Mouse (Mus musculus): Measurements from ENCODE around the gene Hbs1l.
A peak's percentile ranks its signal among the peaks of the same experiment; 100 is the strongest.

Gene Hbs1l

DNA sequence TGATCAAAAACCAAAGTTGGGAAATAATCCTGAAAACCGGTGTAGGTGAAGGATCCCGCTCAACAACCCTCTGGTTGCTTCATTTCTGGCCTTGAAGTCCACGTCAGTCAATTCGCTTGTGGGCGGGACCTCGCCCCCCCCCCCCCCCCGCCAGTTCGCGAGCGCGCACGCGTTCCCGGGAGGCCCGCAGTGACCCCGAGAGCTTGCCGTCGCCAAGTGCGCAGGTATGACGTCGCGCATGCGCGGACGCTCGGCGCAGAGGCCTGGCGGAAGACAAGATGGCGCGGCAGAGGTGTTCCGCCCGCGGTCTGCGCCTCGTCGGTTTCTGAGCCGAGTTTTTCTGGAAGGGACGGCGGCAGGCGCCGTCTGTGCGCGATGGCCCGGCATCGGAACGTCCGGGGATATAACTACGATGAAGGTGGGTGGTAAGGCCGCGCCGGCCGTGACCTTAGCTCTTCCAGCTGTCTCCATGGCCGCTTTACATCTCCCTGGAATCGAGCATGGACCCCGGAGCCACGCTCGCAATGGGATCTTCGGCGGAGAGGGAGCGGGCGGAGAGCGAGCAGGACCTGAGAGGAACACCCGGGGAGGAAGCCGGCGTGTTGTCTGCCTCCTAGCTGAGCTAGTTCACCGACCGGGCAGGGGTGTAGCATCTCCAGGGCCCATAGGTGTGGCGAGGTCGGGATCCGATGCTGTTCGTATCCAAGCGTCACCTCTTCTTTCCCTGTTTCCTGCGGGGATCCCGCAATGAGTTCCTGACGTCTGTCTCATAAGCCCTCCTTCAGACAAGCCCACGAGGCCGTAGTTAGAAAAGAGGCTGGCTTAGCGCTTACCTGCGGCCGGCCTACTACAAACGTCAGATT lies at the start of gene Hbs1l:
Gene Hbs1l (plus strand): TSS at position 221 of the 863 bp plus-strand sequence.
- peak; percentile 86 to 91 for DNase-seq (ENCODE audit: low spot score in 2 of 2)

DNA sequence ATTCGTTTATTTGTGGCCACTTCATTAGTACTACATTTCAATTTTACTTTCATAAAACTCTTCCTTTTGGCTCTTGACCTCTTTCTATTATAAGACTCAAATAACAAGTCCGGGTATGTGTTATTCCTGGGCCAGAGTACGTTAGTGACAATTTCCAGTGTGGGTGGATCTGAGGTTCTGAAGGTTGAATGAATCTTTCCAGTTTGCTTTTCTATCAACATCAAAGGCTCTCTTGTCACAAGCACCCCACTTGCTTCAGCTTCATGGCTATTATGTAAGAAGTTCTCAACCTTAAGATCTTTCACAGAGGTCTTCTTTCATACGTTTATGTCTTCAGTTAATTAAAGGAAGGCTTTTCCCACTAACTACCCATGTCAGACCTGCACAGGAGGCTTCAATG lies 47.2 kb upstream of the Hbs1l start:
- no peak for DNase-seq (ENCODE audit: low spot score in 2 of 2)

DNA sequence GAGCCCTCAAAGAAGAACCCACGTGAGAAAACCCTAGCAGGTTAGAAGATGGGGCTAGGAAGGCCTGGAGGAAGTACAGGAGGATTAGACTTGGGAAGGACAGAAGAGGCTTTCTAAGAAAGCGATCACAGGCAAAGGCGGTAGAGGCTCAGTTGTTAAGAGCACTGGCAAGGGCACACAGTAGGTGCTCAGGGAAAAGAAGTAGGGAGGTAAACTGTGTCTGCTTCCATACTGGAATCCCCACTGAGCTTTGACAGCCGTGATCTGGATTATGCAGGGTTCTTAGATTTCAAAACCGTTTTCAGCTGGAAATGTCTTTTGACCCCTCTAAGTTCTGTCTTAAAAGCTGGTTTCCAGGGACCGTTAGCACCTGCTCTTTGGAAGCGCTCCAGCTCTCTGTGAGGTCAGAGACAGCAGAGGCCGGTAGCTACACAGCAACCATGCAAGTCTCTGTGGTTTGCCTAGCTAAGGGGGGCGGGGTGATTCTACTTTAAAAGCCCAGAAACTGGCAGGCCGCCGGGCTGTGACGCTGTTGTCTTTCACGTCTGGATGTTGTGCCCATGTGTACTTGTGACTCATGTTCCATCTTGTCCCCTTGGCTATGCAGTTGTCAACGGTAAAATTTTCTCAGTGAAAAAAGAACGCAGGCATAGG lies 43.8 kb upstream of the Hbs1l start:
- peak; percentile 6 to 14 for DNase-seq (ENCODE audit: low spot score in 2 of 2)

DNA sequence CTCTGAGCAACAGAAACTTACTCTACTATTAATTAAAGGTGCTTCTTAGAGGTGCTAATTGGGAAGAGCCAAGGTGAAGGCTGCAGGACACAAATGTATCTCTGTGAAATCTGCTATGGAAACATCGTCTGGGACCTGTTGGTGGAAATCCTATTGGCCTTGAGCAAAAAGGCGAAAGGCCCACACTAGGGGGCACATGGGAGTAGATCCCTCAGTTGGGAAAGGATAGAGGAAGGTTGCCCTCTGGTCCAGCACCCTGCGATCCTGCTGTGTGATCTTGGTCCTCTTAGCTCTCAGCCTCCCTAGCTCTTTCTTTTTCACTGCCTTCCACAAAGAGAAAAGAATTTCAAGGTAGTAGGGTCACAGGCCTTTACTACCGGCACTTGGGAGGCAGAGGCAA lies 43.0 kb upstream of the Hbs1l start:
- DNase-seq (ENCODE audit: low spot score in 2 of 2) = no peak

DNA sequence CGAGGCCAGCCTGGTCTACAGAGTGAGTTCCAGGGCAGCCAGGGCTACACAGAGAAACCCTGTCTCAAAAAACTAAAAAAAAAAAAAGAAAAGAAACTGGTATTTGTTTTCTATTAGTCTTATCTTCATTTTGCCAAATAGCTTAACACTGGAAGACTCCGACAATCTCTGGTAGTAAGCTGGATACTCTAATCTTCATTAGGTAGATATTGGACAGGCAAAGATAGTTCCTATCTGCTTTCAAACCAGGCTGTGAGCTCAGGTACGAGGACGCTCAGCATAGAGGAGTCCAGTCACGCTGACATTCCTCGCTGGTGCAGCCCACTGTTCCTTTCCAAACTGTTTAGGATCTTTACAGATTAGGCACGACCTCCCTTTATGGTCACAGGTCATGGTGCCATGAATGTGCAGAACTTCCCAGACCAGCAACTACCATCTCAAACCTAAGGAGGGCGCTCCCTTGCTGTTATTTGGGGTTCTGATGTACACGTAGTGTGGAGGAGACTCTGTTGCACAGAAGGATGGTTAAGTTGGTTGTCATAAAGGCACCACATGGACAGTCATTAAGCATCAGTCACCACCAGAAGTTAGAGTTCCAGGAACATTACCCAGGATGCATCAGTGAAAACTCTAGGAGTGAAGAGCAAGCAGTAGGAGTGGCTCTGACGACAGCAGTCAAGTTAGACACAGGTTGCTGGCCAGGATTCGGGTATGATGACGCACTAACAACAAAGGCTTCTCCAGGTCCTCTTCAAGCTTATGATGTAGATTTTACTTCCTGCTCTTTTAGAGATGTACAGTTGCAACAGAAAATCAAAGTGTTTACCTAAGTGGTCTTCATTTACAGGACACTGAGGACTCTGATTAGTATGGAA lies 41.3 kb upstream of the Hbs1l start:
- DNase-seq (ENCODE audit: low spot score in 2 of 2) = no peak

DNA sequence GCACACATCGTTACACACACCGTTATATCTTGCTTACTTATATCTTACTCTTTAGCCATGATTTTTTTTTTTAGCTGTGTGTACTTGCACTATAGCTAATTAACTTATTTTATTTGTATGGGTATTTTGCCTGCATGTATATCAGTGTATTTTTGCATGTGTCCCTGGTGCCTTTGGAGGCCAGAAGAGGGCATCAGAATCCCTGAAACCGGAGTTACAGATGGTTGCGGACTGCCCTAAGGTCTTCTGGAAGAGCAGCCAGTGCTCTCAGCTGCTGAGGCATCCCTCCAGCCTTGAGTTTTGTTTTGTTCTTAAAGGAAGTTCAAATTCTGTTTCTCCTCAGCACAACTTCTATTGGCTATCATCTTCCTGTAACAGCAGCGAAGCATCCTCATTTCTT lies 38.5 kb upstream of the Hbs1l start:
- DNase-seq (ENCODE audit: low spot score in 2 of 2) = no peak

DNA sequence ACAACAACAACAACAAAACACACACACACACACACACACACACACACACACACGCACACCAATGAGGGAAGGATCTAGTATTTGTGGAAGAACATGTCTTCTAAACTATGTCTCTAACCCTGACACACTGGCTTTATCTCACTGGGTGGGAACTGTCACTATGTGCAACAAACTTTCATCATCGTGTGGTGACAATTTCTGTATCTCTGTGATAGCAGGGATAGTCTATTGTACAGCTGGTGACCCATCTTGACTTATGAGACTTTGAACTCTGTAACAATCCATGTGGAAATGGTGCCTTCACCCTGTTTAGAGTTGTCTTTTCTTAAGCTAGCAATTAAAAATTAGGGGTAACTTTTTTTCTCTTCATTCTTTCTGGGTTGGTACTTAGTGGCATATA lies 36.1 kb upstream of the Hbs1l start:
- DNase-seq (ENCODE audit: low spot score in 2 of 2) = no peak

DNA sequence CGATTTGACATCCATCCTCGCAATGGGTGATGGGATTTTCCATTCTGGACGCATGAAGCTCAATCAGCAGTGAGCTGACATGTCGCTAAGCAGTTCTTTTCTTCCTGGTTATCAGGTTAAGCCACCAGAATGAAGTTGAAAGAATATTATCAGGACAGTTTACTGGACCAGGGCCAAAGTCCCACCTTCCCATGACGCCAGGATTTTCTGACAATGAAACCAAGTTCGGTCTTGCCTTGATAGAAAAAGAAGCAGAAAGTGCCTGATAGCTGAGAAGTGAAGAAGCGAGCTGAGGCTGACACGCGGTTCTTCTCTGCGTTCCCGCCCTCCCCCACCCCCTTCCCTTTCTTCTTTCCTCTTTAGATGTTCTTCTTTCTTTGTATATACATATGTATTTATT lies 30.6 kb upstream of the Hbs1l start:
- DNase-seq (ENCODE audit: low spot score in 2 of 2) = no peak

DNA sequence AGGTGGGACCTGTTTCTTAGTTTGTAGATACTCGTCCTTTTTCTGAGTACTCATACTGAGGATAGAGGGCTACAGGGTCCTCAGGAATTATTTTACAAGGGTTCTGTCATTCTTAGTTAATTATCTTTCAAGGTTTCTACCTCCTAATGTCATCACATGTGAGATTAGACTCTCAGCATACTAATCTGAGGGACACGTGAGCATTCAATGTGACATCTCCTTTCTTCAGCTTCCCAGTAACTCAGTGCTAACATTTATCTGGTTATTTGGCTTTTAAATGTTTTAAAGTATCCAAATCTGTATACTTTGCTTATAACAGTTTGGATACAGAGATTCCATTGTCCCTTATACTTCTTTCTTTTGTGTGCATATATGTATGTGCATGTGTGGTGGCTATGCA lies 28.3 kb upstream of the Hbs1l start:
- DNase-seq (ENCODE audit: low spot score in 2 of 2) = no peak

DNA sequence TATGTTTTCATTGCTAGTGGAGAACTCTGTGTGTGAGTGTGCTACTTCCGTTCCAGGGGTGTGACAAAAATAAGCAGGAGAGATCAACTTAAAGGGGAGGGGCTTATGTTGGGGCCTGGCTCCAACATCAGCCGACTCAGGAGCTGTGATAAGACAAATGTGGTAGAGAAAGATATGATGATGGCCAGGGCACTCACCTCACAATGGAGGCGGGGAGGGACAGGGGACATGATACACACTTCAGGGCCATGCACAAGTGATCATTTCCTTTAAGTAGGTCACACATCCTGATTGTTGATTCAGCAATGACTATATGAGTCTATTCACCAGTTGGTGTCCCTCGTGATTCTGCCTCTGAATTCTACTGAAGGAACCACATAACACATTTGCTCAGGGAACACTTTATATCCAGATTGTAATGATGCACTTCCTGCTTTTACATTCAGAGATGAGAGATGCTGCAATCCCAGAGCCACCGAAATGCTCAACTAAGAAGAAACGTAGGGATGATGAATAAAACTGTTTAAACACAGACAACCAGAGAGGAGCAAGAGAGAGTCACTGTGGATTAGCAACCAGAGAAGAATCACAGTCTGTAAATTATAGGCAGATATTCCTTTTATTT lies 26.9 kb upstream of the Hbs1l start:
- DNase-seq (ENCODE audit: low spot score in 2 of 2) = no peak

DNA sequence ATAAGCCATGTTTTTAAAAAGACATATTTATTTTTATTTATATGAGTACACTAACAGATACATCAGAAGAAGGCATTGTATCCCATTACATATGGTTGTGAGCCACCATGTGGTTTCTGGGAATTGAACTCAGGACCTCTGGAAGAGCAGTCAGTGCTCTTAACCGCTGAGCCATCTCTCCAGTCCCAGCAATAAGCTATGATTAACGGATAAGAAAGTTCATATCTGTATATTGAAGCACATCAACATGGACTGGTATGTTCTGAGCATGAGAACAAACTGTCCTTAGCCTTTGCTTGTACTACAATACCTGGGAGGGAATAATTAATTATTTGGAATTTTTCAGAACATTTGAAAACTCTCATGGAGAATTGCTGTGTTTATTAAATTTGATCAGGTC lies 25.9 kb upstream of the Hbs1l start:
- no peak for DNase-seq (ENCODE audit: low spot score in 2 of 2)

DNA sequence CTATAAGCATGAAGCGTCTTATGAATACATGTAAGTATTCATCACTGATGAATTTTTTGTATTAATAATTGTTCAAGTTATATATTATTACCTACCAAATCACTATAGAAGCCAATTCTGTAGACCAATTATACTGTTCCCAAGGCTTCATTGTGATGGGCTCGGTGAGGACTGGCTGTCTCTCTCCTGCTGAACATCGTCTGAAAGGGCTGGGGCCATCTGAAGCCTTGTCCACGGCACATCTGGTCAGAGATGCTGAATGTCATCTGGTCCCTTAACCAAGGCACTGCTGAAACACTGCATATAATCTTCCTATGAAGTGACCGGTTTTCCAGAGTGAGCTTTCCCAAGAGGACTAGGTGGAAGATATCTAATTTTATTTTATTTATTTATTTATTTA lies 24.9 kb upstream of the Hbs1l start:
- no peak for DNase-seq (ENCODE audit: low spot score in 2 of 2)

DNA sequence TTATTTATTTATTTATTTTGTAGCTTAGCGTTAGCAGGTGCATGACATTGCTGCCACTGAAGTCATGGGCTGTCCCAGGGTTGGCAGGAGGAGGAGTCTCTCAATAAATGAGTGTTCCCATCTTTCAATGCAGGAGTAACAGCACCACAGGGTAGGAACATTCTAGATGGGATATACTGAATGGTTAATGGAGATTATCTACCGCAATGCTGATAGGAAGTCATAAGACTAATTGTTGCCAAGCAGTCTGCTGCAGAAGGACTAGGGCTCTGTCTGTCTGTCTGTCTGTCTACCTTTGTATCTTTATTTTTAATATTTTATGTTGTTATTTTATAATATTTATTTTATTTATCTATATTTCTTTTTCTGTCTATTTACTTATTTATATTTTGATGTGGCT lies 24.5 kb upstream of the Hbs1l start:
- DNase-seq (ENCODE audit: low spot score in 2 of 2) = no peak

DNA sequence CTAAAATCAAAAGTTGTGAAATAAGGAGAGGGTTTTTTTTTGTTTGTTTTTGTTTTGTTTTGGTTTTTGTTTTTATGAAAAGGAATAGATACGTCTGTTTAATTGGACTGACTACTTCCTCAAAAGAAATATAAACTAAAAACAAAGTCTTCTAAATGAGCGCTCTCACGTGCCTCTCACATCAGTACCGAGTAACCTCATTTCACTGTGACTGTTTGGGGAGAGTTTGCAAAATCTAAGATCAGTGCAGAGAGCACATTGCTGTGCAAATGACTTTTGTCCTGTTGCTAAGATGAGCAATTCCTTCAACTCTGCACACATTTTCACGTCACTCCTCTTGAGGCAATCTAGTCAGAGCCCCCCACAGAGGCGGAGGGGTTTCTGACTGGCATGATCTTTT lies 24.0 kb upstream of the Hbs1l start:
- DNase-seq (ENCODE audit: low spot score in 2 of 2) = no peak

DNA sequence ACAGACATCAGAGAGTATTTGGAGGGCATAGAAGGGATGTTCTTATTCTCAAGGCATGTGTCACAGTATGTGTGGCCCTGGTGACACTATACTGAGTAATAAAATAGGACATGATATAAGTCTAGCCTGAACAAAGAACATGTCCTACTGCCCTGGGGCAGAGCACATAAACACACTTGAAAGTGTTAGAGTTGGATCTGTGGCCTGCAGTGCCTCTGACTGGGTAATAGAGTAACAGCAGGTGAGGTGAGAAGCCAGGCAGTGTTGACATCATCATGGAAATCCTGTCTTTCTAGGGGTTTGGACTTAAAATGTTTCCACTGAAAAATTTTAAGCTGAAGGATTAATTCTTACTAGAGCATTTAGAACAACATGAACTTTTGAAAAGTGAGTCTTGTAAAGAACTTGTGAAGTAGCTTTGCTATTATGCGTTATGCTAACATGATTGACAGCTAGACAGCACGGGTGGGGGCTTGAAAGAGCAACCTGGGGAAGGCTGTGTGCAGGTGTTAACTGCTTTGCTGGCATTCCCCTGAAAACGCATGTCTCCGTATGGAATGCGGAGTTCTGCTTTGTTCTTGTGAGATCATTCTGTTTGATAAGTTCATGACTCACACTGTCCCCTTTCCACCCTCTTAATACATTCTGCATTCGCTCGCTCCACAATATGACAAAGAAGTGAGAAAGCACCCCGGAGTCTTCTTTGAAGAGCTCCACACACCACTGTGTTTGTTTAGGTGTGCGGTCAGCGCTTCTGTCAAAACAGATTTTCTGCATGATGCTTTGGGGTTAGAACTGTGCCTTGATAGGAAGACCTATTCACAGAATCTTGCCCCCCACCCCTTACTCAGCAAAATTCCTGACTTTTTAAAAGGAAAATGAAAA lies 8.3 kb upstream of the Hbs1l start:
- no peak for DNase-seq (ENCODE audit: low spot score in 2 of 2)

DNA sequence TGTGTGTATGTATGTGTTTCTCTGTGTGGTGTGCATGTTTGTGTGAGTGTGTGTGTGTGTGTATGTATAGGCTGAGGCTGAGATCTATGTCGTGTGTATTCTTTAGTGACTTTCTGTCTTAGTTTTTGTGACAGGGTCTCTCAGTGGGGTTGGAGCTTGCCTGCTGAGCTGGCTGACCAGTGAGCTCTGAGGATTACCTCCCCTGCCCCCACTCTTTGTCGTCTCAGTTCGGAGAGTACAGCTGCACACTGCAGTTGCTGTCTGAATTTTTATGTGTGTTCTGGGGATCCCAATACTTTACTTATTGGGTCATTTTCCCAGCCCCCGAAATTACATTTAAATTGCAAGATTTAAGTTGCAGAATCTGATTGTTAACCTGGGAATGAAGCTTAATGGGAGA lies 4.6 kb upstream of the Hbs1l start:
- no peak for DNase-seq (ENCODE audit: low spot score in 2 of 2)

DNA sequence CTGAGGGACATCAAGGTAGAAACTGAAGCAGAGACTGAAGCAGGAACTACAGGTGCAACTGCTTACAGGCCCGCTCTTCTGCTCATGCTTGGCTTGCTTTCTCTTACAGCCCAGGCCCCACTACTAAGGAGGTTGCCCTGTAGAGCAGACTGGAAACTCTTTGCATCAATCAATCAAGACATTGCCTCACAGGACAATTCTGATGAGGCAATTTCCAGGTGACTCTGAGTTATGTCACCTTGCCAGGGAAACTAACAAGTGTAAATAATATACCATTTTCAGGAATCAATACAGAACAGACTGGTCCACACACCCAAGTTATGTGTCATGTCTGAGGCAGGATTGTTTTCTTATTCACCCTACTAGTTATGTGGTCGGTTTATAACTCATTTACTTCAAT lies 1.6 kb upstream of the Hbs1l start:
- no peak for DNase-seq (ENCODE audit: low spot score in 2 of 2)

DNA sequence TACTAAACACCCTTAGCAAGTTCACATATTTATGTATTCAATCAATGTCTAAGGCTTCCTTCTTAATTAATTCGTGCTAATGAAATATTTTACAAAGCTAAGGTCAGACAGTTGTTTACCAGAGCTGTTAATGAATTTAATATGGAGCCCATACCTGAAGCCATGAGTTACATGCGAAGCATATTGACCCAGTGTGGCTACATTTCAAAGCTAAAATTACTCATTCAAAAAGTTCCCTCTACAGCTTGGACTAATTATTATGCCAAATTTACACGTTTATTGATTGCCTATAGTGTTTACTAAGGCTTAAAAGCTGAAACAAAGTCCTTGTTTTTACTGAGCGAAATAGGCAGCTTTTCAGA lies 401 bp upstream of the Hbs1l start:
- DNase-seq (ENCODE audit: low spot score in 2 of 2) = no peak

DNA sequence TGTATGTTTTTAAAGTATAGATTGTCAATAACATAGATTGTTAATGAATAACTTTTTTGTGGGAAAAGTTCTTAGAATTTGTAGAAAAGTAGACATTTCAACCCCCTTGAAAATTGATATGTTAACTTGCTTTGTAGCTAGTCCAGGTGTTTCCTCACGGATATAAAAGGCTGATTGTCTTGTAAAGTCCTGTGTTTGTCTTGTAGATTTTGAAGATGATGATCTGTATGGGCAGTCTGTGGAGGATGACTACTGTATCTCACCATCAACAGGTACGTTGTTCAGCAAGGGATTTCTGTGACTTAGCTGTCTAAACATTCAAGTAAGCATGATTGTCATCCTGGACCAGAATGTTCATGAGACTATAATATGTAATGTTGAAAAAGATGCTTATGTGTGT lies 3.2 kb downstream of the Hbs1l start:
- no peak for DNase-seq (ENCODE audit: low spot score in 2 of 2)

DNA sequence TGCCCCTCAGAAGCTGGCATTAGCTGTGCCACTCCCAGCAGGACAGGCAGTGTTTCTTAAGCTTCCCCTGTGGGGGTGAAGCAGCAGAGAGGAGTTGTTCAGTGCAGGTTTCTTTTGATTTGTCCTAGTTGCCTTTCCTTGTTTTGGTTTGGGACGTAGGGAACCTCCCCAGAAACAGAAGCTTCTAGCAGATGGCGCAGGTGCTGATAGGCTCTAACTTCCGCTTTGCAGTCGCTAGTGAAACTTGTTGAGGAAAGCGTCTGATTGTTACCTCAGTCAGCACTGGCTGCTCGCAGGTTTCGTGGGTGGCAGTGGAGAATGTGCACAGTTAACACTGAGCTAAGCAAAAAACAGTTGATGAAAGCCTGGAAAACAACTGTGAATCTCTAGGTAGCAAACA lies 6.0 kb downstream of the Hbs1l start:
- DNase-seq (ENCODE audit: low spot score in 2 of 2) = no peak

Measured in frontal cortex, postnatal 10 days (tissue).